Mouse (Mus musculus): ENCODE results near the gene 1110008L16Rik. TPM values are rescaled to one million over a fixed set of nuclear protein-coding genes. Genes with fewer than 3 reads are reported as not detected.
A peak's percentile ranks its signal among the peaks of the same experiment; 100 is the strongest.
"Not testable (repeated sequence)": the region's sequence is repeated elsewhere in the genome, so short reads cannot be mapped to it uniquely, and the experiment has no call there.

Gene 1110008L16Rik
- polyA plus RNA-seq (2015; fragmentation: Nextera tagmentation; extraction: Ambion mirVana) = 13.9 and 14.7 TPM in 2 replicates

DNA sequence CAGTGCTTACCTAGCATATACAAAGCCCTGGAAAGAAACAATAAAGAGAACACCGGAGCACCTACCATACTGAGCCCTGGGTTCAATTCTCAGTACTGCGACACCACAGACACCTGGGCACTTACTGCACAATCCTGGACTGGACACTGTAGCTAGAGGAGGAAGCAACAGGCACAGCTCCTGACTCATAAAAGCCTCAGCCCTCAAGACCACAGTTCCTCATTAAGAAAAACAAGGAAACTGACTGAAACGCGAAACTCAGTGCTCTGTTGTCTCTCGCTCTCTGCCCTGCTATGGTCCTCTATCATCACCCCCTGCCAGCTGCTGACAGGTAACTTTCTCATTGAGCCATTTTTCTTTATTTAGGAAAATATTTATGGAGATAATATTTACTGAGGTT, at the start of gene 1110008L16Rik:
Gene 1110008L16Rik (plus strand): TSS at position 242 of the 400 bp plus-strand sequence.
- 84% methylated on average over 5 of the region's 5 CpGs for WGBS
- no peak within 1 kb of the TSS for H3K4me2 ChIP-seq
- no peak within 1 kb of the TSS for H3K4me3 ChIP-seq
- ATAC-seq (ENCODE audit: borderline replicate concordance, extremely low read depth, low FRiP score, low TSS enrichment) = no peak
- no peak within 1 kb of the TSS for H3K27ac ChIP-seq
- peaks cover 21% of the 10 kb centered on the region for H3K4me1 ChIP-seq
- H3K27me3 ChIP-seq = no peaks in the 10 kb centered on the region
- H3K36me3 ChIP-seq = peaks cover 27% of the 10 kb centered on the region
- H3K9ac ChIP-seq = no peak within 1 kb of the TSS
- H3K9me3 ChIP-seq = no peaks in the 10 kb centered on the region

DNA sequence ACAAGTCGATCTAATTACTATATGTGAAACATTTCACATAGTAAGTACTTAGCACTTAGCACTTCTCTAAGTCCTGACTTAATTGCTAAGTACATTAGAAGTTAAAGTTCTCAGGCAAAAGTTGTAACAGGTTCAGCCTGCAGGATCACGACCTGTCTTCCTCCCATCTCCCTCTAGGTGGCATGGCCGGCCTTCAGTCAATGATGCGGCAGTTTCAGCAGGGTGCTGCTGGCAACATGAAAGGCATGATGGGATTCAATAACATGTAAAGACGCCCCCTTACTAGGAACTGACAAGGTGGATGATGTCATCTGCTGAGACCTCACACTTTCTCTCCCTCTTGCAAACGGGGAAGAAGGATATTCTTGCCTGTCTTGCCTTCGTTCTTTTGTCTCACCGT, 37.4 kb upstream of the 1110008L16Rik start:
- no CpG with 5 or more reads among the region's 8 CpGs for WGBS
- peaks cover 13% of the 10 kb centered on the region for H3K36me3 ChIP-seq
- not testable (repeated sequence) for H3K27ac ChIP-seq; H3K9ac ChIP-seq; H3K4me3 ChIP-seq; H3K9me3 ChIP-seq; H3K27me3 ChIP-seq; H3K4me1 ChIP-seq; ATAC-seq (ENCODE audit: borderline replicate concordance, extremely low read depth, low FRiP score, low TSS enrichment); H3K4me2 ChIP-seq

DNA sequence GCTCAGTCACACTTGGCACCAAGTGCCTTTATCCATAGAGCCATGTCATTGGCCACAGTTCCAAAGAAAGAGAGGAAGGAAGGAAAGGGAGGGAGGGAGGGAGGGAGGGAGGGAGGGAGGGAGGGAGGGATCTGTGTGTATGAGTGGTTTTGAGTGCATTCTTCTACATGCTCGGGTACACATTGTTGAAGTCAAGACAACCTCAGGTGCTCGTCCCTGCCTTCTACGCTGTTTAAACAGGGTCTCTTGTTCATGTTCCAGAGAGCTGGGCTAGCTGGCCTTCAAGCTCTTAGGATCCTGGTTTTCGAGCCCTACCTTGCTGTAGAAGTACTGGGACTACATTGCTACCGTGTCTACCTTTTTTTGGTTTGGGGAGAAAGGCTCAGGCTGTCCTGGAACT, 36.0 kb upstream of the 1110008L16Rik start:
- WGBS = no CpG with 5 or more reads among the region's 5 CpGs
- H3K27ac ChIP-seq; H3K27me3 ChIP-seq; H3K36me3 ChIP-seq; H3K9me3 ChIP-seq; H3K4me1 ChIP-seq; ATAC-seq (ENCODE audit: borderline replicate concordance, extremely low read depth, low FRiP score, low TSS enrichment); H3K9ac ChIP-seq; H3K4me2 ChIP-seq; H3K4me3 ChIP-seq: not testable (repeated sequence)

DNA sequence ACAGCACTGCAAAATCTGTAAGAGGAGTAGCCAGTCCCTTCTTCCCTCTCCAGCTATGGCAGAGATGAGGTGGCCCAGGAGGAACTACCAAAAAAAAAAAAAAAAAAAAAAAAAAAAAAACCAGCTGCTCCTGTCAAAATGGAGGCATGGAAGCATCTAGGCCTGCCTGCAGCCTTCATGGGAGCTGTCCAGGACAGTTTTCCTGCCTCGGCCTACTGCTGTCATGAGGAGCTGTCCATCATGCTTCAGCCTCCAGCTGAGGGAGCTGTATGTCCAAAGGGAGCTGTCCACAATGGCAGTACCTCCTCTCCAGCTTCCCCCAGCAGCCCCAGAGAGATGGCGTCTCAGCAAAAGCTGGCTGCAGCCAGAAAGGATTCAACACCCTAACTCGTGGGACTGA, 27.1 kb upstream of the 1110008L16Rik start:
- Histone ChIP-seq H3K36me3 (no peaks in the 10 kb centered on the region), H3K4me2 (no peak overlapping the region), H3K27ac (no peak overlapping the region), H3K4me1 (no peaks in the 10 kb centered on the region), H3K4me3 (no peak overlapping the region), H3K9me3 (no peaks in the 10 kb centered on the region), H3K9ac (no peak overlapping the region), H3K27me3 (no peaks in the 10 kb centered on the region)
- no peak for ATAC-seq (ENCODE audit: borderline replicate concordance, extremely low read depth, low FRiP score, low TSS enrichment)
- 82% methylated on average over 3 of the region's 3 CpGs for WGBS

- not testable (repeated sequence) for H3K4me3 ChIP-seq; H3K4me2 ChIP-seq; H3K9ac ChIP-seq; H3K27me3 ChIP-seq; H3K27ac ChIP-seq; ATAC-seq (ENCODE audit: borderline replicate concordance, extremely low read depth, low FRiP score, low TSS enrichment); H3K36me3 ChIP-seq; H3K4me1 ChIP-seq; H3K9me3 ChIP-seq
- 87% methylated on average over 4 of the region's 6 CpGs for WGBS
These were observed 21.8 kb upstream of the 1110008L16Rik start for GRCm38 (mm10) chr12:55277583-55277982.

- Histone ChIP-seq H3K27ac (no peak overlapping the region), H3K4me1 (peaks cover 14% of the 10 kb centered on the region), H3K27me3 (no peaks in the 10 kb centered on the region), H3K36me3 (peaks cover 37% of the 10 kb centered on the region), H3K9ac (no peak overlapping the region), H3K9me3 (no peaks in the 10 kb centered on the region), H3K4me2 (no peak overlapping the region), H3K4me3 (no peak overlapping the region)
- ATAC-seq (ENCODE audit: borderline replicate concordance, extremely low read depth, low FRiP score, low TSS enrichment) = no peak
- 90% methylated on average over 9 of the region's 9 CpGs for WGBS
These were observed 1.3 kb upstream of the 1110008L16Rik start for GRCm38 (mm10) chr12:55298112-55298511.

DNA sequence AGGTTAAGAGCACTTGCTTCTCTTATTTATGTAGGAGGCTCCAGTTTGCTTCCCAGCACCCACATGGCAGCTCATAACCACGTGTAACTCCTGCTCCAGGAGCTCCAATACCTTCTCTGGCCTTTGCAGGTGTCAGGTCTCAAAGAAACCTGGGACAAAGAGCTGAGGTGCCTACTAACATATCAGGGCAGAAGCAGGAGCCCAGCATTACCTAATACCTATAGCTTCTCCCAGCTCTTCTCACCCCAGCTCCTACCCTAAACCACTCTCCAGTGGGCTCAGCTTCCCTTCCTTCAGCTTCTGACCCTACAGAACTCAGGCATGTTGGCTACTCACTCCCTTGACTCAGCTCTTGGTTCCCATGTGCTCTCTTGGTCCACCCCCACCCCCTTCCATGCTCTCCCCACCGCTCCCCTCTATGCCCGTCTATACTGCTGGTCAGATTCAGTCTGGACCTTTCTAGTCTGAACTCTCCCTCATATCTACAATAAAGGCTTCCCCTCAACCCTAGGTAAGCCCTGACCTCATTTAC, 1.5 kb downstream of the 1110008L16Rik start:
- Histone ChIP-seq H3K4me1 (peaks cover 24% of the 10 kb centered on the region), H3K27me3 (no peaks in the 10 kb centered on the region), H3K27ac (no peak overlapping the region), H3K4me2 (peak overlapping the region; percentile 73), H3K36me3 (peaks cover 19% of the 10 kb centered on the region), H3K4me3 (0 out of 2 replicates have a peak overlapping the region, but pooled peaks have one; percentile 0), H3K9me3 (no peaks in the 10 kb centered on the region), H3K9ac (no peak overlapping the region)
- ATAC-seq (ENCODE audit: borderline replicate concordance, extremely low read depth, low FRiP score, low TSS enrichment) = no peak
- 86% methylated on average over 3 of the region's 3 CpGs for WGBS

GRCm38 (mm10) chr12:55301472-55302300, 2.3 kb downstream of the 1110008L16Rik start:
- ATAC-seq (ENCODE audit: borderline replicate concordance, extremely low read depth, low FRiP score, low TSS enrichment) = no peak
- Histone ChIP-seq H3K27ac (peak overlapping the region; percentile 91), H3K4me3 (peak overlapping the region; percentile 60), H3K4me1 (peaks cover 24% of the 10 kb centered on the region), H3K9me3 (no peaks in the 10 kb centered on the region), H3K27me3 (no peaks in the 10 kb centered on the region), H3K36me3 (peaks cover 18% of the 10 kb centered on the region), H3K4me2 (peak overlapping the region; percentile 73), H3K9ac (peak overlapping the region; percentile 62)
- 35% methylated on average over 11 of the region's 11 CpGs for WGBS

DNA sequence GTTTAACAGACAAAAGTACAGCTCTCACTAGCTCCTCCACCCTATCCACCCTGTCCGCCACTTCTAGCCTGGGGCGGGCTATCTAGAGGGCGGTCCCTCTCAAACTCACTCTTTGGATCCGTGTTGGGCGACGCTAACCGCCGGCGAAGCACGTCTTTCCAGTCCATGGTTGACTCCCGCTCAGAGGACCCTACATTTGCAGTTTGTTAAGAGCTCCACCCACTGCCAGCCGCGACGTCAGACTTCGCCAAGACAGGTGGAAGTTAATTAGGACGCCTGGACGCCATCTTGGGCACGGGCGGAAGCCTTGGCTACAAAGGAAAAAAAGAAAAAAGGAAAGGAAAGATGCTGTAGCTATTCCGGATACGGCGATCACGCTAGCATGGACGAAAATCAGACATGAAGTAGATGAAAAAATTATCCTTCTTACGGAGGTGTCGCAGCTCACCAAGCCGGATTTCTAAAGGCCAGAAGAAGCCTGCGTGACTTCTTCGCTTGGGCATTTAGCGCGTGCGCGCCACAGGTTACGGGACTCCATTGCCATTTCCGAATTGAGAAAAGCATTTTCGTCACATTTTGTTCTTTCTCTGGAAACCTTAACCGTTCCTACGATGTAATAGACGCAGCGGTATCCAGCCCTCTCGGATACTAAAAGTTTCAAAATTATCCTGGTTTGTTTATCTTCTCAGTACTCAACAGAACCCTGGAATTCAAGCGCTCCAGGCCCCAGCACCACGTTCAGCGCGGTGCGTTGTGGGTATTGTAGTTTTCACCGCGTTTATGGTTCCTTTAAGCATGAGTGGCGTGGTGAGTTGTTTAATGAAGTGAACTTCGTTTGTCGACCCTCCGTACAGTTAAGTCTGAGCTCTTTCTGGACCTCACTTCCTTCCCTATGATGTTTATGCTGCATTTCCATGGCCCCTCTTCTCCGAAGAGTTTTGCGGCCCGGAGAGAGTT, 3.4 kb downstream of the 1110008L16Rik start, which contains the start of gene Ppp2r3c:
Gene Ppp2r3c (minus strand): TSS at position 514 of the 957 bp plus-strand sequence.
- Histone ChIP-seq H3K27me3 (no peaks in the 10 kb centered on the region), H3K9ac (peak within 1 kb of the TSS; percentile 62), H3K9me3 (no peaks in the 10 kb centered on the region), H3K4me2 (peak within 1 kb of the TSS; percentile 73), H3K27ac (peak within 1 kb of the TSS; percentile 91), H3K36me3 (peaks cover 10% of the 10 kb centered on the region), H3K4me1 (peaks cover 24% of the 10 kb centered on the region), H3K4me3 (peak within 1 kb of the TSS; percentile 60)
- under 1% methylated on average over 55 of the region's 55 CpGs for WGBS
- peak; percentile 96 for ATAC-seq (ENCODE audit: borderline replicate concordance, extremely low read depth, low FRiP score, low TSS enrichment)

- 93% methylated on average over 4 of the region's 4 CpGs for WGBS
- Histone ChIP-seq H3K4me2 (no peak overlapping the region), H3K4me3 (no peak overlapping the region), H3K36me3 (peaks cover 8% of the 10 kb centered on the region), H3K9ac (no peak overlapping the region), H3K4me1 (peaks cover 17% of the 10 kb centered on the region), H3K27ac (no peak overlapping the region), H3K9me3 (no peaks in the 10 kb centered on the region), H3K27me3 (no peaks in the 10 kb centered on the region)
- no peak for ATAC-seq (ENCODE audit: borderline replicate concordance, extremely low read depth, low FRiP score, low TSS enrichment)
These were observed 7.0 kb downstream of the 1110008L16Rik start for GRCm38 (mm10) chr12:55306371-55306770.

- H3K4me2 ChIP-seq = no peak overlapping the region
- H3K9ac ChIP-seq = no peak overlapping the region
- no peak overlapping the region for H3K27ac ChIP-seq
- no peaks in the 10 kb centered on the region for H3K27me3 ChIP-seq
- no peaks in the 10 kb centered on the region for H3K9me3 ChIP-seq
- H3K36me3 ChIP-seq = peaks cover 9% of the 10 kb centered on the region
- ATAC-seq (ENCODE audit: borderline replicate concordance, extremely low read depth, low FRiP score, low TSS enrichment) = no peak
- H3K4me3 ChIP-seq = no peak overlapping the region
- WGBS = 83% methylated on average over 6 of the region's 6 CpGs
- peaks cover 10% of the 10 kb centered on the region; the same call in 1 of the 2 replicates for H3K4me1 ChIP-seq
These were observed 8.2 kb downstream of the 1110008L16Rik start for GRCm38 (mm10) chr12:55307566-55307965.

Data from lung, embryonic 15.5 days (tissue).